Mouse (Mus musculus): Measurements from ENCODE around the gene Myh14.

DNA sequence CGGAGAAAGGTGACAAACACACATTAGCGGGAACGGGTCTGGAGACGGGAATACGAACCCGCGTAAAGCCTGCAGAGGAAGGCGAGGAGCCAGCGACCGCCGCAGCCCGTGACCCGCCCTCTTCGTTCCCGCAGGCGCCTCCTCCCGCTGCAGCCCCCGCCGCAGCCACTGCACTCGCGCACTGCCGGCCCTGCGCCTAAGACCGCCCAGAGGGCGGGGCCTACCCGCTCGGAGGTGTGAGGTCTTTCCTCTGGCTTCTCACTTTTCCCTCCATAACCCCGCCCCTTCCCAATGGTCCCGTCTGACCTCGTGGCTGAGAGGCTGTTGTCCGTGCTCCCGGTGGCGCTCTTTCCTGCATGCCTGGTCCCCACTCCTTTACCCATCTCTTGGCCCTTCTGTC, 81.5 kb downstream of the Myh14 start:
- TF ChIP-seq CTCF (IDR thresholded peaks at IDR 0.05; ENCODE audit: low read depth) (no peak), EP300 (optimal IDR thresholded peaks at IDR 0.05) (no peak)
